Mouse (Mus musculus) heart, adult 9 months (tissue): ENCODE results near the gene Sp2.

Experiments used
- DNase-seq, 2 experiments: peaks; one replicate each; pipeline ENCODE4 v3.0.0; 2022; ENCODE audit warnings: low spot score in 2 of 2

The Sp2 gene

DNA sequence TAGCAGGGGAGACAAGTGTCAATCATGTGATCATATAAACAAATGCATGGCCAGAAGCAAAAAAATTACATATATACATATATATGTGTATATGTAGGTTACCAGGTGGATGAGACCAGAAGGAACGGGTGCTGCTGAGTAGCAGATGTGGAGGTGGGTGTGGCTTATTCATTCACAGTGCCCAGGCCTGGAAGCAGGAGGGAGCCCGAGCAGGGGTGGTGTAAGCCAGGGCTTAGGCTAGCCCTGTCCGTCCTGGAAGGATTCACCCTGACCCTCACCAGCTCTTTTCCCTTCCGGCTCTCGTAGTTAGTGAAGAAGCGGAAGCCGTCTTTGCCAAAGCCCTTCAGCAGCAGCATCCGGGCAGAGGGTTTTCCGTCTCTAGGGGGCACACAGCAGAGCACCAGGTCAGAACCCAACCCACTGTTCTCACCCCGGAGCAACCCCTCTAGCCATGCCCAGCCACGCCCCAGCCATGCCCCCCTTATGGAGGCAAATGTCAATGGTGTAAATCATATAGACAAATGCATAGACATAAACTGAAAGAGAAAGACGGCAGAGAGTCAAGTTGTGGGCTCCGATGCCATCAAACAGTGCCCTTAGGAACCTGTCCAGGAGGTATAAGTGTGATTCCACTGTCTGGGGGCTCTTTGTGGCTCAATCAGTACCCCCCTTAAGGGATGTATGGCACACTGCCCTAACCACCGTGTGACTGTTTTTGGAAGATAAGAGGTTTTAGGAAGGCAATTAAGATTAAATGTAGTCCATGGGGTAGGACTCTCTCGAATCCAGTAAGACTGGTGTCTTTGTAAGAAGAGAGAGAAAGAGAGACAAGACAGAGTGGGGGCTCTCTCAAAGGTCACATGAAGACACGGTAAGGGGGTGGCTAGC is 41.9 kb downstream of the Sp2 start:
- no peak for DNase-seq

DNA sequence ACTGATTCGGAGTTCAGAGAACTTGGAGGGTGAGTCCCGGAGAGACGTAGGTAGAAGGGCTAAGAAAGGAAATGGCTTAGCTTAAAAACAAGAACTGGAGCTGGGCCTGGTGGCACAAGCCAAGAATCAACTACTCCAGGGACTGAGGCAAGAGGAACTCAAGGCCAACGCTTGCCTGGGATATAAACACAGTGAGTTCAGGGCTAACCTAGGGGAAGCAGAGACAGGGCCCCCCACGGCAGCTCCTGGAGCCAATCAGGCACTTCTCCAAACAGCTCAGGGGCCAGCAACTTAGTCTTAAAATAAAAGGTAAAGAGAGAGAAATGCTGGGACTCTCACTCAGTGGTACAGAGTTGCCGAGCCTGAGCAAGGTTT is 44.3 kb downstream of the Sp2 start:
- no peak for DNase-seq

GRCm38 (mm10) chr11:96937549-96938425 is 45.0 kb downstream of the Sp2 start:
- peak in 1 of 2 experiments; percentile 53 for DNase-seq

DNA sequence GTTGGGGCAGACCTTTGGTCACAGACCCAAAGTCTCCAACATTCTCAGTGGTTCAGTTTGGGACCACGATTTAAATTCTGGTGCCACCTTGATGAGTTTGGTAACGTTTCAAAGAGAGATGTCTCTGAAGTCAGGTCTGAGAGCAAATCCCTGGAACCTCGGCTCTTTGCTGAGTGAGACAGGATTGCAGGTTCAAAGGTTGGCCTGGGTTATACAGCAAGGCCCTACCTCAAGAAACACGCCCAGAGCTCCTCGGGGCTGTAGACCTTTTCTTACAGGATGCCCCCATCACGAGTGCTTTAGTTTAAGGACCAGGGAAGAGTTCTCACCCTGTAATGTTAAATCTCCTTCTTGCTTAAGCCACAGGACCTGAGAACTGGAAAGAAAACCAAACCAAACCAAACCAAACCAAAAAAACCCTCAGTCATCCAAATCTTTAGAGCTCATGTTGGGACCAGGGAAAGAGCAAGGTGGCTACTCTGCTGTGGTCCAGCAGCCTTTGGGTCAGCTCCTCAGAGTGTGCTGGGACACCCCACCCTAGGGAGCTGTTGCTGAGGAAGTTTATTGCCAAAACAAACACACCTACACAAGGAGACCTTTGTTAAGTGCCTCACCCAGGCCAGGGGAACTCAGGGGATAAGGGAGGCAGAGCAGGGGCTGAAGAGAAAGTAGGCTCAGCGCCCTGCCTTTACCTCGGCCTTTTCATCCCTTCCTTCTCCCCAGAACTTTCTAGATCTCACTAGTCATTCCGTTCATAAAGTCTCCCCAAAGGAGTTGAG is 46.7 kb downstream of the Sp2 start:
- no peak for DNase-seq

DNA sequence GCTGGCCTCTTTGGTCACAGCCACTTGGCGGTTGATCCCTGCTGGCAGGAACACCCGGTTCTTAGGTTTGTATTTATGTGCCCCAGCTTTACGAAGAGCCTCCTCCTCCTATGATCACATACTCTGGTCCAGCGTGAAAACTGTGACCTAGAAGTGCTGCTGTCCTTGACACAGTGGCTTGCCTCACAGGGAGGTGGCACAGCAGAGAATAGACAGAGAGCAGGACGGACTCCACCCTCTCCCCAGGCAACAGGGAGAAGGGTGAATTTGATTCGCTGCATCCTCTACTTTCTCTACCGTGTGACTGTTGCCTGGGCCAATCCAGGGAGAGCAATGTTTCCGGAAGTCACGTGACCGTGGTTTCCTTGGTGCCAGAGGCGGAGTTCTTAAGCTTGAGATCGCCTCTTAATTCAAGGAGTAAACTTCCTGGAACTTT is 47.8 kb downstream of the Sp2 start:
- DNase-seq, result peak; percentile 49 to 64

GRCm38 (mm10) chr11:96933562-96934276 is 49.0 kb downstream of the Sp2 start:
- DNase-seq, result no peak

GRCm38 (mm10) chr11:96931327-96932062 is 51.3 kb downstream of the Sp2 start:
- DNase-seq, result no peak

- DNase-seq, result no peak
These were observed 52.9 kb downstream of the Sp2 start for GRCm38 (mm10) chr11:96929766-96930331.

GRCm38 (mm10) chr11:96929096-96929765 is 53.5 kb downstream of the Sp2 start:
- no peak for DNase-seq

- no peak for DNase-seq
These were observed 54.1 kb downstream of the Sp2 start for GRCm38 (mm10) chr11:96928691-96929090.

- DNase-seq, result no peak
These were observed 54.7 kb downstream of the Sp2 start, which contains the start of gene Prr15l for GRCm38 (mm10) chr11:96928088-96928487. Gene Prr15l (plus strand): TSS chr11:96928104.

DNA sequence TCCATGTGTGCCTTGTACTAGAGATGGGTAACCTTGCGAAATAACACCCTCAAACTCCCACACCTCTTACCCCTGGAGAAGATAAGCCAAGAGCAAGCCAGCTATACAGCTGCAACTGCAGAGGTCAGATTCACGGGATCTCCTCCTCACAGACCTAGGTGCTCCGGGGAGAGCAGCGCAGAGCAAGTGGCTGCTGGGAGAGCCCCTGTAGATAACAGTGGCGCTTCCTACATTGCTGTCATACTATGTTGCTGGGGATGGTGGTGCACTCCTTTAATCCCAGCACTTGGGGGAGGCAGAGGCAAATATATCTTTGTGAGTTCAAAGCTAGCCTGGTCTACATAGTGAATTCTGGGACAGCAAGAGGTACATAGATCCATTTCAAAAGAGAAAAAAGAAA is 56.2 kb downstream of the Sp2 start:
- DNase-seq, result no peak

GRCm38 (mm10) chr11:96925469-96926148 is 57.1 kb downstream of the Sp2 start:
- no peak for DNase-seq

GRCm38 (mm10) chr11:96924861-96925260 is 57.9 kb downstream of the Sp2 start:
- no peak for DNase-seq

GRCm38 (mm10) chr11:96919003-96919402 is 63.8 kb downstream of the Sp2 start:
- no peak for DNase-seq

- DNase-seq, result no peak
These were observed 65.3 kb downstream of the Sp2 start for GRCm38 (mm10) chr11:96917415-96917814.

DNA sequence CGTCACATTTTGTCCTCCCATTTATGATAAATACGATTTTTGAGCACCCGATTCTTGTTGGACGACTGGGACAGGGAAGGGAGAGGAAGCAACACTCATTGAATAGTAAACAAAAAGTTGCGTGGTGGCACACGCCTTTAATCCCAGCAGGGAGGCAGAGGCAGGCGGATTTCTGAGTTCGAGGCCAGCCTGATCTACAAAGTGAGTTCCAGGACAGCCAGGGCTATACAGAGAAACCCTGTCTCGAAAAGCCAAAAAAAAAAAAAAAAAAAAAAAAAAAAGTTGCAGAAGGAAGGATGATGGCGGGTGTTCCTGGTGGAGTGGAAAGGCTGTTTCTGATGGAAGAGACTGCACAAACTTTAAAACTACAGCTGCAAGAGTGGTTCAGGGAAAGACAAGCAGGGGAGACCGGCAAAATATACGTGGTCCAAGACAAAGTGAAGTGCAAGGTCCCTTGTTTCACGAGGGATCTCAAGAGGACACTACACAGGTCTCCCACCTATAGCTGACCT is 65.8 kb downstream of the Sp2 start:
- DNase-seq, result no peak

DNA sequence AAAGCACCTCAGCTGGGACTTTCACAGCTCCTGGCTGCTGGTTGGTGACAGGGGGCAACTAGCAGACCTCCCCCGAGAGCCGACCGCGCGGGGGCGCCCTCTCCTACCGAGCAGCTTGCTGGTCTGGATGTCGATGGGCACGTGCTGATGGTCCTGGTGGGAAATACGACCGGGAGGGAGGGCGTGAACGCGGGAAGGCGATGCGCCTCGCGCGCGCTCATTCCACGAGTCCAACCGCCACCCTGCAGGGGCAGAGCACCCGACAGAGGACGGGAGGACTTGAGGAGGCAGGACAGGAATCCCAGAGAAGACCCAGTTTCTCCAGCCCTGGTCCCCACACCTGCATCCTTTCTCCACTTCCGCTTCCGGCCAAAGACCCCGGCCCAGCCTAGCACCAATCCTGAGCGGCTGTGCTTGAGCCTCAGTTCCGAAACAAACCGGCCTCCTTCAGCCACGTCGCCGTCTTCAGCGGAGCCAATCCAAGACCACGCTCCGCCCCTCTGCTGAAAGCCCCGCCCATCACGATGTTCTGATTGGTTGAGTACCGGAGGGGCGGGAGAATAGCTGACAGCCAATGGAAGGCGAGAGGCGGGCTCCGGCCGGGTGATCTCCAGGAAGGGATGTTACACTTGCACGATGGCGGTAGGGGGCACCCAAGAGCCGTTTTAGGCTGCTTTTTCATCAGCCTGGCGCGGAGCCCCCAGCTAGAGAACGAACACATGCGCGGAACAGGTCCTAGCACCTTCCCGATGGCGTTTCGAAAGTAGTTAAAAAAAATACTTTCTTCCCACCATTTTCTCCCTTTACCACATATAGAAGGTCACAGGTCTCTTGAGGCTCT is 66.5 kb downstream of the Sp2 start, which contains the start of gene Cdk5rap3:
TSS of gene Cdk5rap3 (minus strand) at position 453 of the 841 bp plus-strand sequence.
- peak; percentile 98 to 99 for DNase-seq
